Mouse (Mus musculus): ENCODE measurements around the gene Rasgef1c.

Rasgef1c gene

DNA sequence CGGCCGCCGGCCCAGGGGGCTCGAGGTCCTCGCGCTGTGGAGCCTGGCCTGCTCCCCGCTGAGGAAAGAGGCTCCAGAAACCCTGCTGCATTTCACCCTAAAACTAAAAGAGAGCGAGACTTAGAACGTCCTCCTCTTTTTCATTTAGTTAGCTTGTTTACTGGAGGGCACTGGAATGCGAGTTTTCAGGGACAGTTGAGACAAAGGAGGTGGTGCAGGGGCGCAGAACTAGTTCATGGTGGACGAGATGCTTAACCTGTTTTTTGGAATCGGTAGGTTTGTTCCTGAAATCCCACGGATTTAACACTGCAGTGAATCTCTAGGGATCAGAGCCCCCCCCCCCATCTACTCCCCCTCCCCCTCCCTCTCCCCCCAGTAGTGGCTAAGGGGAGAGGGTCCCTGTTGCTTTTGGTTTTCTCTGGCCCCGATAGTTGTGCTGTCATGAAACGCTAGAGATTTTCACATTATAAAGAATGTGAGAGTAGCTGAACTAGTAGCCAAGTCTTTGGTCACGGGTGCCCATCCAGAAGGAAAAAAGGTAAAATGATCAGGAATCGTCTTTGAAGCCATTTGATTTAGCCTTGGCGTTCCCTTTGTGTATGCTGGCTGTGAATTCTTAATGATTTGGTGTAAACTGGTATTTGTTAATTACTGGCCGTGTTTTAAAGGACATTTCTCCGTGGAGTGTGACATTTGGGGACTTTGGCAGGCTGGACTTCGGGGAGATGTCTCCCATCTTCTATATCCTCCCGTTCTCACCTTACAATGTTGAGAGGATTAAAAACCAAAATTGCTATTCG lies 124.3 kb downstream of the Rasgef1c start:
- no peak for DNase-seq

DNA sequence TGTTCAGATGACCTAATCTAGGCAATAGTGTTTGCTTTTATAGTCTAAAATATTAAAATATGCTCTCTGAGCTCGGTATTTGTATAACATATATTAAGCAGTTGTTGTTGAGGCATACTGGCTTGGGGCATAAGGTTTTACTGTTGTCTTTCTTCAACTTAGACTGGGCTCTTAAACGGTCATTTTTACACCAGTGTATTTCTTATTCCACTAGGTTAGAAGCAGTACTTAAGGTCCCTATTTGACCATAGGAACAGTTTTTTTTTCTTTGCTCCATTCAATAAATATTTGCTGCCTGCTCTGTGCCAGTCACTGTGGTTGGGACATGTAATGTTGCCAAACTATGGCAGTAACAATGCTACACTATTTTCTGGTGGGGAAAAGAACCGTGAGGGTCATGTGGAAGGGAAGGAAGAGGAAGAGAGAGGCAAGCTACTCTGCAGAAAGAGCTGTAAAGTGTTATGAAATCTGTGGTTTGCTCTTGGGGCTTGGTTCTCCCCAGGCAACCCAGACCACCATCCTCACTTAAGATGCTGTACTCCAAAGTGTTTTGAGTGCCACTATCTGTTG lies 125.0 kb downstream of the Rasgef1c start:
- peak in 1 of 2 experiments; percentile 20 for DNase-seq

DNA sequence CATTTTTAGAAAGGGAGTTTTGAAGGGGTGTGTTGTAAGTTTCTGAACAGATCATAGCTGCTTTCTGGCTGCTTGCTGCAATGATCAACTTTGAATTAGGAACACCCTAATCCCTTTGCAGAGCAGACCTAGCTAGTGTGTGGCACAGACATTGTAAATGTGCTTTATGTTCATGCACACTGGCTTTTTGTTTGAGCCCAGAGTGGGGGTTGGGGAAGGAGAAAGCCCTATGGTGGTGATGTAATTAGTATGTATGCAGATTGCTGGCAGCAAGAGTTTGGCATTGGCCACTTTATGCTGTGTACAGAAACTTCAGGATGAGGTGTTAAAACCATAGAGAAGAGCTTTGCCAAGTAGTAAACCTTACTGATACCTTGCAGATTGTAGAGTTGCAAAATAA lies 126.8 kb downstream of the Rasgef1c start:
- no peak for DNase-seq

All from lung, adult 18-20 months (tissue).